Mouse (Mus musculus): ENCODE measurements at regions not wholly inside any gene's neighbourhood (a gene's known extent, or its start where the extent isn't known, plus 50 kb on each side); places are given as distances from the start of the nearest gene placed in this dataset.

DNA sequence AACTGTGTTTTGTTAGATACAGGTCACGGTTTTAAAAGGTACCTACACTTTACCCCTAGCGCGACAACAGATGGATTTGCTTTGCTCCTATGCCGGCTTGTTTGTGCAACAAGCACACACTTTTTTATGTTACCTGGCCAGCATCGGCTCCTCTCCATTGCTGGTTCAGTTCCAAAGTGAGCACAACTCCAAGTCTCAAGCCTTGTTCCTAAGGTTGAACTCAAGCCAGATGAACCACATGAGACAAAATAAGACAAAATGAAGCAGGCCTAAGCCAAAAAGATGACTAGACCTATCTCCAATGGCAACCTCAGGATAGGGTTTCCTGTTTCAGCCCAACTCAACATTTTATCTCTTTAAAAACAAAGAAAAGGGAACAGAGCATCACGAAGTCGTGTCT lies 108.5 kb upstream of the N6amt1 start:
- in situ Hi-C loops (cut with MboI; ENCODE audit: low sequenced_read_pairs in 2 of 2, unreplicated experiment in 2 of 2), result loop anchor here (5.0 to 25.0 kb wide), 3 partner anchors 333 to 1438 kb away; partner anchors contain the start of gene Adamts1 (in 1 of the 2)
- no peaks in the 10 kb centered on the region for H3K36me3 ChIP-seq (ENCODE audit: control insufficient read depth, insufficient read depth, low read length, poor library complexity, severe bottlenecking)
- no peak for TF ChIP-seq ZNF384 (IDR thresholded peaks at IDR 0.05; ENCODE audit: low read depth, low read length)
- no peak for TF ChIP-seq CHD2 (IDR thresholded peaks at IDR 0.05; ENCODE audit: low read depth, low read length)
- no peak for TF ChIP-seq ZC3H11A (IDR thresholded peaks at IDR 0.05; ENCODE audit: borderline replicate concordance, low read depth, low read length)
- TF ChIP-seq MAFK (IDR thresholded peaks at IDR 0.05; ENCODE audit: insufficient read depth, low read depth, low read length), result no peak
- no peak for TF ChIP-seq HCFC1 (IDR thresholded peaks at IDR 0.05; ENCODE audit: borderline replicate concordance, insufficient read depth, low read length)

DNA sequence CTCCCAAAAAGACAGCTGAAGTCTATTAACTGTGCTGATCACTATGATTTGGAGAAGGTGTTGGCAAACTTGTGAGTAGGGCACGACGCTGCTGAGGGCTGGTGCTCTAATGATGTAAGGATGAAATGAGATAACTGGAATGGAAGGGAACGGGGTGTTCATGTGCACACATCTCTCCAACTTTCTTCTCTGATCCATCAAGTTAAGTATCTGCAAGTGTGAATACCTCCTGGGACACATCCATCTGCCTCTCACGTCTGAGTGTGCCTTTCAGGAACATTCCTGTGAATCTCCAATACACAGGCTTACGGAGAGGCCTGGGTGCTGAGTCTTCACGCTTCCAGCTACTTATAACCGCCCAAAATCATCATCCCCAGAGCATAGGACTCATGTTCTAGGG lies 112.0 kb upstream of the N6amt1 start:
- in situ Hi-C loops (cut with MboI; ENCODE audit: low sequenced_read_pairs in 2 of 2, unreplicated experiment in 2 of 2), result loop anchor here in 1 of 2 experiments (25.0 kb wide), 2 partner anchors 330 to 1430 kb away; partner anchors contain the start of gene Adamts1

More for the DNA sequence above, 108.5 kb upstream of the N6amt1 start:
- no peaks in the 10 kb centered on the region for H3K9me3 ChIP-seq (ENCODE audit: control insufficient read depth, insufficient read depth, low read depth, low read length)
- no peak for DNase-seq (ENCODE audit: low read depth, low spot score)
- H3K27ac ChIP-seq (ENCODE audit: insufficient read depth, low read depth, low read length, poor library complexity, severe bottlenecking), result no peak overlapping the region
- H3K4me1 ChIP-seq (ENCODE audit: control insufficient read depth in 2 of 2, insufficient read depth in 2 of 2, low read length in 2 of 2, poor library complexity in 1 of 2), result no peaks in the 10 kb centered on the region
- no peak overlapping the region for H3K4me3 ChIP-seq (ENCODE audit: insufficient read depth in 1 of 2, low read depth in 1 of 2, low read length in 2 of 2, poor library complexity in 1 of 2, severe bottlenecking in 1 of 2)
- H3K9ac ChIP-seq (ENCODE audit: insufficient read depth, low read depth, low read length, poor library complexity, severe bottlenecking), result no peak overlapping the region

DNA sequence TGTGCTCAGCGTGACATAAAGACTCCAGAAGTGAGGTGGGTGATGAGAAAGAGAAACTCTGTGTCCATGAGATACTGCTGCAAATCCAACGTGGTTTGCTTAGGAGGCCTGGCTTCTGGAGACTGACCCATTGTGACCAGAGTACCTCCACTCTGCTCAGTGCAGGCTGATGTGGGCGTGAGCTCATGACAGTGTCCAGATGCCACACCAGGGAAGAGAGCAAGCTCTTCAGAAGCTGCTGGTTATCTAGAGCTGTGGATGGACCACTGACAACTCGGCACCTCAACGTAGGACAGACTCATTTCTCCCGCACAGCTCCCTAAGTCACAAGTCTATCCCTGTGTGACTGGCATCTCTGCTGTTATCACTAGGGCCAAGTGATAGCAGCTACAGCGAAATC lies 114.9 kb upstream of the N6amt1 start:
- no peaks in the 10 kb centered on the region for H3K9me3 ChIP-seq (ENCODE audit: control insufficient read depth, insufficient read depth, low read depth, low read length)
- no peaks in the 10 kb centered on the region for H3K36me3 ChIP-seq (ENCODE audit: control insufficient read depth, insufficient read depth, low read length, poor library complexity, severe bottlenecking)
- no peak for DNase-seq (ENCODE audit: low read depth, low spot score)
- no peak for TF ChIP-seq ZC3H11A (IDR thresholded peaks at IDR 0.05; ENCODE audit: borderline replicate concordance, low read depth, low read length)
- no peak for TF ChIP-seq MAFK (IDR thresholded peaks at IDR 0.05; ENCODE audit: insufficient read depth, low read depth, low read length)
- no peak for TF ChIP-seq HCFC1 (IDR thresholded peaks at IDR 0.05; ENCODE audit: borderline replicate concordance, insufficient read depth, low read length)
- no peak for TF ChIP-seq CHD2 (IDR thresholded peaks at IDR 0.05; ENCODE audit: low read depth, low read length)
- H3K9ac ChIP-seq (ENCODE audit: insufficient read depth, low read depth, low read length, poor library complexity, severe bottlenecking), result no peak overlapping the region
- H3K27ac ChIP-seq (ENCODE audit: insufficient read depth, low read depth, low read length, poor library complexity, severe bottlenecking), result no peak overlapping the region
- H3K4me3 ChIP-seq (ENCODE audit: insufficient read depth in 1 of 2, low read depth in 1 of 2, low read length in 2 of 2, poor library complexity in 1 of 2, severe bottlenecking in 1 of 2), result no peak overlapping the region
- H3K4me1 ChIP-seq (ENCODE audit: control insufficient read depth in 2 of 2, insufficient read depth in 2 of 2, low read length in 2 of 2, poor library complexity in 1 of 2), result no peaks in the 10 kb centered on the region
- in situ Hi-C loops (cut with MboI; ENCODE audit: low sequenced_read_pairs in 2 of 2, unreplicated experiment in 2 of 2), result loop anchor here in 1 of 2 experiments (25.0 kb wide), 2 partner anchors 327 to 1427 kb away; partner anchors contain the start of gene Adamts1

More for the DNA sequence above, 112.0 kb upstream of the N6amt1 start:
- no peaks in the 10 kb centered on the region for H3K9me3 ChIP-seq (ENCODE audit: control insufficient read depth, insufficient read depth, low read depth, low read length)
- TF ChIP-seq CHD2 (IDR thresholded peaks at IDR 0.05; ENCODE audit: low read depth, low read length), result no peak
- no peak for TF ChIP-seq ZC3H11A (IDR thresholded peaks at IDR 0.05; ENCODE audit: borderline replicate concordance, low read depth, low read length)
- TF ChIP-seq HCFC1 (IDR thresholded peaks at IDR 0.05; ENCODE audit: borderline replicate concordance, insufficient read depth, low read length), result no peak
- no peak overlapping the region for H3K9ac ChIP-seq (ENCODE audit: insufficient read depth, low read depth, low read length, poor library complexity, severe bottlenecking)
- no peaks in the 10 kb centered on the region for H3K4me1 ChIP-seq (ENCODE audit: control insufficient read depth in 2 of 2, insufficient read depth in 2 of 2, low read length in 2 of 2, poor library complexity in 1 of 2)
- no peak overlapping the region for H3K27ac ChIP-seq (ENCODE audit: insufficient read depth, low read depth, low read length, poor library complexity, severe bottlenecking)
- no peaks in the 10 kb centered on the region for H3K36me3 ChIP-seq (ENCODE audit: control insufficient read depth, insufficient read depth, low read length, poor library complexity, severe bottlenecking)
- DNase-seq (ENCODE audit: low read depth, low spot score), result no peak
- H3K4me3 ChIP-seq (ENCODE audit: insufficient read depth in 1 of 2, low read depth in 1 of 2, low read length in 2 of 2, poor library complexity in 1 of 2, severe bottlenecking in 1 of 2), result no peak overlapping the region

DNA sequence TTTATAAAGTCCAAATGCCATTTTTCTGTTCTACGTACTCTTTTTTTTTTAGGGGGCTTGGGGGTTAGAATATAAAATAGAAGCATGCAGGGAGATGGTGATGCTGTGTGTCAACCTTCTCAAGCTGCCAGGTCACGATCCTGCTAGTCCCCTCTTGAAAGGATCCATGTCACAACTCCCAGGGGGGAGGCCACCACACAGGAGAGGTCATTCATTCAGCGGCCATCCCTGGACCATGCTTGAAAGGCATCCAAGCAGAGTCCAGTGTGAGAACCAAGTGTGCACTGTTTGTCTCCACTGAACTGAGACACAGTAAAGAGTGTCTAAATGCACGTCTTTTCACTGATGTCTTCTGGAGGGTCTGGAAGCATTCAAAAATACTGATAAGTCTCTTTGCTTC lies 119.8 kb upstream of the N6amt1 start:
- no peak for DNase-seq (ENCODE audit: low read depth, low spot score)
- no peak overlapping the region for H3K9ac ChIP-seq (ENCODE audit: insufficient read depth, low read depth, low read length, poor library complexity, severe bottlenecking)
- H3K9me3 ChIP-seq (ENCODE audit: control insufficient read depth, insufficient read depth, low read depth, low read length), result no peaks in the 10 kb centered on the region
- no peaks in the 10 kb centered on the region for H3K36me3 ChIP-seq (ENCODE audit: control insufficient read depth, insufficient read depth, low read length, poor library complexity, severe bottlenecking)
- H3K4me1 ChIP-seq (ENCODE audit: control insufficient read depth in 2 of 2, insufficient read depth in 2 of 2, low read length in 2 of 2, poor library complexity in 1 of 2), result no peaks in the 10 kb centered on the region
- H3K27ac ChIP-seq (ENCODE audit: insufficient read depth, low read depth, low read length, poor library complexity, severe bottlenecking), result no peak overlapping the region
- in situ Hi-C loops (cut with MboI; ENCODE audit: low sequenced_read_pairs in 2 of 2, unreplicated experiment in 2 of 2), result loop anchor here in 1 of 2 experiments (25.0 kb wide), 2 partner anchors 322 to 1422 kb away; partner anchors contain the start of gene Adamts1
- no peak overlapping the region for H3K4me3 ChIP-seq (ENCODE audit: insufficient read depth in 1 of 2, low read depth in 1 of 2, low read length in 2 of 2, poor library complexity in 1 of 2, severe bottlenecking in 1 of 2)
- TF ChIP-seq ZC3H11A (IDR thresholded peaks at IDR 0.05; ENCODE audit: borderline replicate concordance, low read depth, low read length), result no peak
- TF ChIP-seq CHD2 (IDR thresholded peaks at IDR 0.05; ENCODE audit: low read depth, low read length), result no peak
- no peak for TF ChIP-seq MAFK (IDR thresholded peaks at IDR 0.05; ENCODE audit: insufficient read depth, low read depth, low read length)
- no peak for TF ChIP-seq ZNF384 (IDR thresholded peaks at IDR 0.05; ENCODE audit: low read depth, low read length)
- TF ChIP-seq HCFC1 (IDR thresholded peaks at IDR 0.05; ENCODE audit: borderline replicate concordance, insufficient read depth, low read length), result no peak

- Histone ChIP-seq H3K9ac (ENCODE audit: insufficient read depth, low read depth, low read length, poor library complexity, severe bottlenecking) (no peak overlapping the region), H3K4me1 (ENCODE audit: control insufficient read depth in 2 of 2, insufficient read depth in 2 of 2, low read length in 2 of 2, poor library complexity in 1 of 2) (no peaks in the 10 kb centered on the region), H3K9me3 (ENCODE audit: control insufficient read depth, insufficient read depth, low read depth, low read length) (no peaks in the 10 kb centered on the region), H3K27ac (ENCODE audit: insufficient read depth, low read depth, low read length, poor library complexity, severe bottlenecking) (no peak overlapping the region), H3K36me3 (ENCODE audit: control insufficient read depth, insufficient read depth, low read length, poor library complexity, severe bottlenecking) (no peaks in the 10 kb centered on the region), H3K4me3 (ENCODE audit: insufficient read depth in 1 of 2, low read depth in 1 of 2, low read length in 2 of 2, poor library complexity in 1 of 2, severe bottlenecking in 1 of 2) (no peak overlapping the region)
- TF ChIP-seq ZNF384 (IDR thresholded peaks at IDR 0.05; ENCODE audit: low read depth, low read length) (no peak), MAFK (IDR thresholded peaks at IDR 0.05; ENCODE audit: insufficient read depth, low read depth, low read length) (no peak), ZC3H11A (IDR thresholded peaks at IDR 0.05; ENCODE audit: borderline replicate concordance, low read depth, low read length) (no peak), CHD2 (IDR thresholded peaks at IDR 0.05; ENCODE audit: low read depth, low read length) (no peak), HCFC1 (IDR thresholded peaks at IDR 0.05; ENCODE audit: borderline replicate concordance, insufficient read depth, low read length) (no peak)
- in situ Hi-C loops (cut with MboI; ENCODE audit: low sequenced_read_pairs in 2 of 2, unreplicated experiment in 2 of 2), result loop anchor here in 1 of 2 experiments (25.0 kb wide), 2 partner anchors 313 to 1413 kb away; partner anchors contain the start of gene Adamts1
- DNase-seq (ENCODE audit: low read depth, low spot score), result no peak
Measured at GRCm38 (mm10) chr16:87225595-87225994, 128.4 kb upstream of the N6amt1 start.

Data from ES-E14 (cell line).